Mouse (Mus musculus) gastrocnemius, postnatal 14 days (tissue): Measurements from ENCODE around the gene Fam117b. TPM values are rescaled to one million over a fixed set of nuclear protein-coding genes. Genes with fewer than 3 reads are reported as not detected.

Experiments
- DNase-seq: peaks from one replicate; pipeline ENCODE4 v3.0.0; 2021; ENCODE audit warnings: mixed read lengths
- intact Hi-C: fragments of 180-260 bp; cut with DNase I; formaldehyde crosslinking; loops from one replicate; pipeline ENCODE4 v1.15.1; 2025; ENCODE audit warnings: low total_unique reads
- total RNA-seq, 2 experiments: library from RNA; stranded (reverse); gene quantifications; 2 replicates each; pipeline ENCODE4 v1.2.3; 2021

Gene Fam117b
- total RNA-seq, 2 experiments from 2014 or later: 6.2 to 12.5 TPM

- no peak for DNase-seq
- intact Hi-C loops: no loop called here
Observed at GRCm38 (mm10) chr1:59957206-59957605, 44.4 kb downstream of the Fam117b start.

- intact Hi-C loops: no loop called here
- DNase-seq: no peak
Observed at GRCm38 (mm10) chr1:59959941-59960340, 47.1 kb downstream of the Fam117b start.

GRCm38 (mm10) chr1:59966171-59966785 lies 53.5 kb downstream of the Fam117b start:
- DNase-seq: no peak
- intact Hi-C loops: no loop called here

- DNase-seq: no peak
- intact Hi-C loops: no loop called here
Observed at GRCm38 (mm10) chr1:59967291-59967690, 54.5 kb downstream of the Fam117b start.

- intact Hi-C loops: no loop called here
- no peak for DNase-seq
Observed at GRCm38 (mm10) chr1:59986626-59987025, 73.8 kb downstream of the Fam117b start.

- intact Hi-C loops: no loop called here
Observed at GRCm38 (mm10) chr1:59987399-59988040, 74.7 kb downstream of the Fam117b start.

GRCm38 (mm10) chr1:59995646-59996045 lies 82.8 kb downstream of the Fam117b start:
- intact Hi-C loops: loop anchor here (10.0 kb wide), 1 partner anchor 111 kb away; no protein-coding TSS in a partner anchor
- DNase-seq: no peak

More at GRCm38 (mm10) chr1:59987399-59988040, 74.7 kb downstream of the Fam117b start:
- DNase-seq: no peak

- intact Hi-C loops: loop anchor here (10.0 kb wide), 1 partner anchor 113 kb away; no protein-coding TSS in a partner anchor
- DNase-seq: no peak
Observed at GRCm38 (mm10) chr1:59997352-59997751, 84.5 kb downstream of the Fam117b start.

GRCm38 (mm10) chr1:60000319-60000718 lies 87.5 kb downstream of the Fam117b start:
- no peak for DNase-seq
- intact Hi-C loops: no loop called here

- intact Hi-C loops: no loop called here
- no peak for DNase-seq
Observed at GRCm38 (mm10) chr1:60007337-60007736, 94.5 kb downstream of the Fam117b start.

- intact Hi-C loops: no loop called here
- peak; percentile 41 for DNase-seq
Observed at GRCm38 (mm10) chr1:60008743-60009142, 95.9 kb downstream of the Fam117b start.

- no peak for DNase-seq
- intact Hi-C loops: no loop called here
Observed at GRCm38 (mm10) chr1:60013779-60014178, 101.0 kb downstream of the Fam117b start.

GRCm38 (mm10) chr1:60015511-60015910 lies 102.7 kb downstream of the Fam117b start:
- no peak for DNase-seq
- intact Hi-C loops: no loop called here

GRCm38 (mm10) chr1:60016136-60016611 lies 103.4 kb downstream of the Fam117b start:
- intact Hi-C loops: no loop called here
- no peak for DNase-seq

GRCm38 (mm10) chr1:60017031-60017469 lies 104.2 kb downstream of the Fam117b start:
- intact Hi-C loops: no loop called here
- no peak for DNase-seq

Other genes with a start within 250 kb of the Fam117b start
- 10 to 100 TPM; 54.3 to 61.5 TPM for gene Sumo1, start 242.2 kb upstream of the Fam117b start, total RNA-seq
- gene Nop58, start 228.0 kb upstream of the Fam117b start, total RNA-seq: 10 to 100 TPM; 25.7 to 33.5 TPM
- gene Bmpr2, start 149.6 kb upstream of the Fam117b start, total RNA-seq: 10 to 100 TPM; 32.2 to 32.6 TPM
- under 1 TPM; 0.31 to 0.57 TPM for gene Ica1l, start 130.2 kb downstream of the Fam117b start, total RNA-seq
- 1 to 10 TPM; 4.9 to 5.4 TPM for gene Carf, start 185.2 kb downstream of the Fam117b start, total RNA-seq
- gene Wdr12, start 185.6 kb downstream of the Fam117b start, total RNA-seq: 10 to 100 TPM; 11.7 to 13.6 TPM